Mouse (Mus musculus): ENCODE measurements around the gene Limch1. TPM values are rescaled to one million over a fixed set of nuclear protein-coding genes. Genes with fewer than 3 reads are reported as not detected.

The Limch1 gene
- polyA plus RNA-seq, 1 experiment: not detected

GRCm38 (mm10) chr5:67090856-67091255 is 345.2 kb downstream of the Limch1 start:
- H3K27ac ChIP-seq (ENCODE audit: insufficient read depth, low read depth, low read length): no peak overlapping the region
- no peak overlapping the region for H3K4me3 ChIP-seq (ENCODE audit: insufficient read depth, low read length)
- TF ChIP-seq POLR2A (IDR thresholded peaks at IDR 0.05; ENCODE audit: borderline replicate concordance, low read depth, low read length) (no peak), CTCF (IDR thresholded peaks at IDR 0.05; ENCODE audit: low read depth, low read length) (no peak)
- peaks cover 8% of the 10 kb centered on the region for H3K4me1 ChIP-seq (ENCODE audit: control insufficient read depth, insufficient read depth, low read length)

GRCm38 (mm10) chr5:67091766-67092165 is 346.1 kb downstream of the Limch1 start:
- no peak overlapping the region for H3K27ac ChIP-seq (ENCODE audit: insufficient read depth, low read depth, low read length)
- H3K4me1 ChIP-seq (ENCODE audit: control insufficient read depth, insufficient read depth, low read length): peaks cover 8% of the 10 kb centered on the region
- no peak overlapping the region for H3K4me3 ChIP-seq (ENCODE audit: insufficient read depth, low read length)
- TF ChIP-seq CTCF (IDR thresholded peaks at IDR 0.05; ENCODE audit: low read depth, low read length): no peak
- no peak for TF ChIP-seq POLR2A (IDR thresholded peaks at IDR 0.05; ENCODE audit: borderline replicate concordance, low read depth, low read length)

- Histone ChIP-seq H3K27ac (ENCODE audit: insufficient read depth, low read depth, low read length) (no peak overlapping the region), H3K4me3 (ENCODE audit: insufficient read depth, low read length) (no peak overlapping the region), H3K4me1 (ENCODE audit: control insufficient read depth, insufficient read depth, low read length) (peaks cover 8% of the 10 kb centered on the region)
- TF ChIP-seq POLR2A (IDR thresholded peaks at IDR 0.05; ENCODE audit: borderline replicate concordance, low read depth, low read length) (no peak), CTCF (IDR thresholded peaks at IDR 0.05; ENCODE audit: low read depth, low read length) (no peak)
These were observed 348.4 kb downstream of the Limch1 start for GRCm38 (mm10) chr5:67093991-67094390.

DNA sequence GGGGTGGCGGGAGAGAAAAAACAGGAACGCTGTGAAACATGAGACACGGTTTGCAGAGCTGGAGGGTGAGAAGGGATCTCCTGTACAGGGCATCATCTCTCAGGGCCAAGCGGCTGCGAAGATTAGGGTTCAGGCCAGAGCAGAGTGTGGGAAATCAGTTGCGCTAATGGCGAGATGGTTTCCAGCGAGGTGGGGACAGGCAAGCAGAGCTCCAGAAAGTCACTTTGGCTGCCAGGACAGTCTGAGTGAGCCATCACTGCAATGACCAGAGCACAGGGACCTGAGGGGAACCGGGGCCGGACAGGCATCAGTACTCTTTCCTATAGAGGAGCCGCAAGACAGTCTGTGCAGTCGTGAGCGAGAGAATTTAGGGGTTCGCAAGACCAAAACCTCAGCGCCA is 349.5 kb downstream of the Limch1 start:
- Histone ChIP-seq H3K4me1 (ENCODE audit: control insufficient read depth, insufficient read depth, low read length) (peaks cover 8% of the 10 kb centered on the region), H3K27ac (ENCODE audit: insufficient read depth, low read depth, low read length) (no peak overlapping the region), H3K4me3 (ENCODE audit: insufficient read depth, low read length) (no peak overlapping the region)
- TF ChIP-seq POLR2A (IDR thresholded peaks at IDR 0.05; ENCODE audit: borderline replicate concordance, low read depth, low read length) (no peak), CTCF (IDR thresholded peaks at IDR 0.05; ENCODE audit: low read depth, low read length) (no peak)

GRCm38 (mm10) chr5:67095651-67096377 is 350.2 kb downstream of the Limch1 start:
- peaks cover 3% of the 10 kb centered on the region for H3K4me1 ChIP-seq (ENCODE audit: control insufficient read depth, insufficient read depth, low read length)
- no peak overlapping the region for H3K27ac ChIP-seq (ENCODE audit: insufficient read depth, low read depth, low read length)
- peak overlapping the region; percentile 41; the same call in 1 of the 2 replicates for H3K4me3 ChIP-seq (ENCODE audit: insufficient read depth, low read length)
- TF ChIP-seq POLR2A (IDR thresholded peaks at IDR 0.05; ENCODE audit: borderline replicate concordance, low read depth, low read length): no peak
- no peak for TF ChIP-seq CTCF (IDR thresholded peaks at IDR 0.05; ENCODE audit: low read depth, low read length)

- Histone ChIP-seq H3K4me1 (ENCODE audit: control insufficient read depth, insufficient read depth, low read length) (peaks cover under 1% of the 10 kb centered on the region; the same call in 1 of the 2 replicates), H3K27ac (ENCODE audit: insufficient read depth, low read depth, low read length) (no peak overlapping the region), H3K4me3 (ENCODE audit: insufficient read depth, low read length) (peak overlapping the region; percentile 41)
- no peak for TF ChIP-seq CTCF (IDR thresholded peaks at IDR 0.05; ENCODE audit: low read depth, low read length)
- no peak for TF ChIP-seq POLR2A (IDR thresholded peaks at IDR 0.05; ENCODE audit: borderline replicate concordance, low read depth, low read length)
These were observed 350.7 kb downstream of the Limch1 start for GRCm38 (mm10) chr5:67096378-67096771.

DNA sequence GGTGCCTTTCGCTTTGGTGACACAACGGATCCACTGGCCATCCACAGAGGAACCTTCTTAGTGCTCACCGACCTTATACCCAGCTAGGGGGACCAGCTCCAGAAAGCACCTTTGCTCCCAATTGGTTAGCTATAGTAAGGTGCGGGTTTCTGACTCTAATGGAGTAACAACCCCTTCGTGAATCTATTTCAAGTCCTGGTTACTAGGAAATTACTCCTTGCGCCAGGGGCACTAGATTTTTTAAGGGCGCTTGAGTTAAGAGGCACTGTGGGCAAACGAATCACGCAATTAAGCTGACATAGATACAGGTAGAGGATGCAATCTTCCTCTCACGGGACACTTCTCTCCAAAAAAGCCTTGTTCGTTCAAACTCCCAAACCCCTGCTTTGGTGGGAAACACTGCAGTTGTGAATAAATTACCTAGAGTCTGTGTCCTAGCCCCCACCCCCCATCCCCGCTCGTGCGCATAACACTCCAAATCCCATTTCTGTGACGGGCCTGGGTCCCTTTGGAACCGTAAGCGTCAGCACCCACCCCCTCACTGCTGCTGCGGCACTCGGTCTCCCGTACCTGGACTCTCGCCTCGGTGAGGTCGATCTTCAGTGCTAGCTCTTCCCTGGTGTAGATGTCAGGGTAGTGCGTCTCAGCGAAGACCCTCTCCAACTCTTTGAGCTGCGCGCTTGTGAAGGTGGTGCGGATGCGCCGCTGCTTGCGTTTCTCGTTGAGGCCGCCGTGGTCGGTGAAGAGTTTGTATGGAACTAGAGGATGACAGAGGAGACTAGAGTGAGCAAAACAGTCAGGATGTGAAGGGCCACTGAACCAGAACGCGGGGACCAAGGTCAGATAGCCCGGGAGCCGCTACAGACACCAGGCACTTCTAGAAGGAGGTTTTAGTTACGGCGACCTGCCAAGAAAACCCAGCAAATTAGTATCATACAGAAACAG is 351.8 kb downstream of the Limch1 start:
- Histone ChIP-seq H3K4me1 (ENCODE audit: control insufficient read depth, insufficient read depth, low read length) (no peaks in the 10 kb centered on the region), H3K27ac (ENCODE audit: insufficient read depth, low read depth, low read length) (no peak overlapping the region), H3K4me3 (ENCODE audit: insufficient read depth, low read length) (no peak overlapping the region)
- no peak for TF ChIP-seq CTCF (IDR thresholded peaks at IDR 0.05; ENCODE audit: low read depth, low read length)
- no peak for TF ChIP-seq POLR2A (IDR thresholded peaks at IDR 0.05; ENCODE audit: borderline replicate concordance, low read depth, low read length)

DNA sequence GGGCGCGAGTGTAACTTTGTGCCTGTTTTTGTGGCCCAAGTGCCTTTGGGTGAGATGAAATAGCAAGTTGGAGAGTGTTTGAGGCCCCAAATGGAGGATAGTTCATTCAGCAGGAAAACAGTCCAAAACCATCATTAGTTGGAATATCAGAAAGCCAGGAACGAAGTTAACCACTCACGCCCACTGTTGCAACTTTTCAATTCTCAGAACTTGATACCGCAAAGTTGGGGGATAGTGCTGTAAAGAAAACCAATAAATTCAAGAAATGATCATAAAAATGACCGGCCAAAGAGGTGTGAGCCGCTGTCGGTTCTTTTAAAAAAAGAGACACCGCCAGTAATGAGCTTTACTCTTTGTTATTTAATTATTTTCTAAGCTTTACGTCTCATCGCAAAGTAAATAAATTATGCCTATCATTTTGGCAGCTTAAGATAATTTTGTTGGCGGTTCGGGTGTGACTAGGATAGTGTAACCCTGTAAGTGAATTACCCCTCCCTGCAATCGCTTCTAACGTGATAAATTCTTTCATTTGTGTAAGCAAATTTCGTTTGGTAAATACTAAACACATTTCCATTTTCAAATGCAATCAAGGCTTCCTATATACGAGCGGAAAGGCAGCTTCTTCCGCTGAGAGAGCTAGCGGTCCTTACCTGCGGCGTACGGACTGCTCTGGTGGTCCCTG is 352.6 kb downstream of the Limch1 start:
- H3K4me3 ChIP-seq (ENCODE audit: insufficient read depth, low read length): no peak overlapping the region
- no peaks in the 10 kb centered on the region for H3K4me1 ChIP-seq (ENCODE audit: control insufficient read depth, insufficient read depth, low read length)
- no peak overlapping the region for H3K27ac ChIP-seq (ENCODE audit: insufficient read depth, low read depth, low read length)
- TF ChIP-seq POLR2A (IDR thresholded peaks at IDR 0.05; ENCODE audit: borderline replicate concordance, low read depth, low read length): no peak
- TF ChIP-seq CTCF (IDR thresholded peaks at IDR 0.05; ENCODE audit: low read depth, low read length): no peak

DNA sequence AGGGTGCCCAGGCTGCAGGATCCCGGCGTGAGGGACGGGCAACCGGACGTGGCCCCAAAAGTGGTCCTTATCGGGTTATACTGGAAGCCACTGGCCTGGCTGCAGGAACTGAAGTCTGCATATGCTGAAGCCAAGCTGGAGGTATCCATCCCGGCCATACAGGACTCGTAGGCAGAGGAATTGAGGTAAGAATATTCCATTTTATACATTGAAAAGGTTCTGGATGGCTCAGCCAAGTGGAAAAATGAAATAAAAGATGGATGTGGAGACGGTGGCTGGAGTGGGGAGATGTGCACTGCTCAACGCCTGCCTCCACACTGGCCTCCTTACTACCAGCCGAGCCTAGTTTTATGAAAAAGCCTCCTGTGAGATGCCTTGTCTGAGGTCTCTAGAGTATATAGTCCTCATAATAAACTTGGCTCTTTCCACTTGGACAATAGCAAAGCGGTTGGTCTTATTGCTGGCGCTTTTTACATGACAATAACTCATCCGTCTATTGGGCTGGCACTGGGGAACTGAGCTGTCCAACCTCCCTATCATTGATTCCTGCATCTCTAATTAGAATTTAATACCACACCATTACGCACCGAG is 353.2 kb downstream of the Limch1 start, which contains the start of gene Phox2b:
Gene Phox2b (minus strand): TSS at position 569 of the 591 bp plus-strand sequence.
- Histone ChIP-seq H3K27ac (ENCODE audit: insufficient read depth, low read depth, low read length) (no peak within 1 kb of the TSS), H3K4me3 (ENCODE audit: insufficient read depth, low read length) (no peak within 1 kb of the TSS), H3K4me1 (ENCODE audit: control insufficient read depth, insufficient read depth, low read length) (no peaks in the 10 kb centered on the region)
- no peak for TF ChIP-seq CTCF (IDR thresholded peaks at IDR 0.05; ENCODE audit: low read depth, low read length)
- no peak for TF ChIP-seq POLR2A (IDR thresholded peaks at IDR 0.05; ENCODE audit: borderline replicate concordance, low read depth, low read length)

Data from bone marrow macrophage, adult 2 months (primary cell).